Mouse (Mus musculus): ENCODE results near the gene Tmem69.

Tmem69 gene

DNA sequence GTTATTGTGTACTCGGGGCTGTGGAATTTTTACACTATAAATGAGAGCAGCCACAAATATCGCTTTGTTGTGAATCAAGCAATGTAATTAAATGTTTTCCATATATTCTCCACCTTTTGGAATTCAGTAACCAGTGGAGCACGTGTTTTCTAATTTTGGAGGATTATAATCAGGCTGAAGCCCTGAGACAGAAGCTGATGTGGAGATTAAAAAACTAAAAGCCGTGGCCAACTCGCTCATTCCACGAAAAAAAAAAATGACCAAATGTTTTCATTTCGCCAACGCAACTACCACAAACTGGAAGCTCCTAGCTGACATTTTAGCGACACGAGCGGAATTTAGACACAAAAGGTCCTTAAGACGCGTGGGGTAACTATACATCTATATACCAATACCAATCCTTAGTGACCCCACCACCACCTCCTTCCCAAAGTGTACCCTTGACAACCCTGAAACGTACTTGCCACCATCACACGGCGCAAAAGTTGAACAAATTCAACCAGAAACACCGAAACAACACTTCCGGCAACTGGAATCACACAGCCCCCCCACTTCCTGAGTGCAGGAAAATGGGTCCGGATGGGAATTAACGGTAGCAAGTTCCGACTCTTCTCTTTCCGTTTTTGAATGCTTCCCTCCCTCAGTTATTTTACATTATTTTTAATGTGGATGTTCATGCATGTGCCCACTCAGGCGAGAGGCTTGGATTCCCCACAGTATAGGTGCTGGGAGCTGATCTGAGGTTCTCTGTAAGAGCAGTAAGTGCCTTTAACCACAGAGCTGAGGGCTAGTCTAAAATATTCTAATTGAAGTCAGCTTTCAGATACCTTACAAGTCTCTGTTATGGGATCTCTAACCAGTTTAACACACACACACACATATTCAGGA, at the start of gene Tmem69:
Gene Tmem69, minus strand, starts transcription at position 524 of the 888 bp plus-strand sequence.
- DNase-seq = peak; percentile 76 to 80

DNA sequence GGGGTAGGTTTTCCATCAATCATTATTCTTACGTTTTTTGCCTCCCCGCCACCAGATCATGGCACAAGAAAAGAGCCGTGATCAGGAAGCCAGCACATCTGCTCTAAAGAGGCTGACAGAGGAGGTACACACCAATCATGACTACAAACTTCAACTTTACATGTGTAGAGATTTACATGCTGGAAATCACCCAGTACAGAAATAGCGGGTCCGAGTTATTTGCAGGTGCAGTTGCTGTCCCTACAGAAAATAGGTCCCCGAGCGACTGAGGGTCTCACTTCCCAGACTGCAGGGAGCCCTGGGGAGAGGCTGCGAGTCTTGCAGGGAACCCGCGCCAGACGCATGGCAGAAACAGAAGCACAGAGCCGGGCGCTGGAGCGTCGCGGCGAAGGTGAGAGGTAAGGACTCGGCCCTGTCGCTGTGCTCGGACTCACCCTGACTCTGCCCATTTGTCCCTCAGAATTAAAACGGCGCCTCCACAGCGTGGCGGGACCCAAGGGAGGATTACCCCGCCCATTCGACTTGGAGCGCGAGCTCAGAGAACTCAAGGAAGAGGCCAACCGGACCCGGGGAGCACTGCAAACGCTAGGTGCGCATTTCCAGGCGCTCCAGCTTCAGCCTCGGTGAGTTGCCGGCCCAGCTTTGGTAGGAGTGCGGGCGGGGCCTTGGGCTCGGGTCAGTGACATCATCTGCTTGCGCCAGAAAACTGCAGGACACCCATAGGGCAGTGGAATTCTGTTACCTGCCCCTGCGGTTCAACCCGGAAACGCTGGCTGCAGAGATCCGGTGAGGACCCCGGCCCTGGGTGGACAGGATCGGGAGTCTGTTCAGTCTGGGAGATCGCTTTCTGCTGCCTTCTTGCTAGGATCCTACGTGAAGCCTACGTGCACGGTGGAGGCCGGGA, 41.5 kb upstream of the Tmem69 start:
- peak; percentile 93 to 96 for DNase-seq

DNA sequence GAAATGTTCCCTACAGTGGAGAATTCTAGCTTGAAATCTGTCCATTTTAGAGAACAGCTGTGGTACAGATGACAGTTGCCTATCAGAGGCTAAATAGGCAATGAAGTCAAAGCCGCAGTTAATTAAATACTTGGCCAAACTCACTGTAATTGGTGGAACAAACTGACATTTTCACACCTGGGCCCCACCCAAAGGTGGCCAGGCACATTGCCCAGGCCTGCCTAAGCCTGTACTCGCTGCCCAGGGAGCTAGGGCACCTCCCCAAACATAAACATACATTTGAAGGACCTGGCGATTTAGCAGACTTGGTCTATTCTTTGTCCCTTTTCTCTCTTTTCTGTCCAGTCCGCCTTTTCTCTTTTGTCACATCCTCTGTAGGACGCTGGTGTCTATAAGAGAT, 40.6 kb upstream of the Tmem69 start, which contains the start of gene Ccdc17:
Gene Ccdc17, plus strand, starts transcription at position 276 of the 400 bp plus-strand sequence.
- peak; percentile 16 to 34 for DNase-seq

DNA sequence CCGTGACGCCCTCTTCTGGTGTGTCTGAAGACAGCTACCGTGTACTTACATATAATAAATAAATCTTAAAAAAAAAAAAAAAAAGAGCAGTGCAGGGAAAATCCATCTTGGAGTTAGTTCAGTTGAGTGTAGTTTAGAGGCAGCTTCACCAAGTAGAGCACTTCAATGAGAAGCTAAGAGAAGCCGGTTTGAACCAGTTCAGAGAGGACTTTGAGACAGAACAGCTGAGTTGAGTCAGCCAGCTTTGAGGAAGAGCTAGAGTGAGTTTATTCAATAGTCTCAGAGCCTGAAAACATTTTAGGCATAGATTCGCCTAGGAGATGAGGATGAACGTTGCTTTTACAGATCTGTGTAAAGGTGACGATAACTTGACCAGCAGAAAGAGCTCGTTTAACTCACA, 40.1 kb upstream of the Tmem69 start:
- DNase-seq = no peak

DNA sequence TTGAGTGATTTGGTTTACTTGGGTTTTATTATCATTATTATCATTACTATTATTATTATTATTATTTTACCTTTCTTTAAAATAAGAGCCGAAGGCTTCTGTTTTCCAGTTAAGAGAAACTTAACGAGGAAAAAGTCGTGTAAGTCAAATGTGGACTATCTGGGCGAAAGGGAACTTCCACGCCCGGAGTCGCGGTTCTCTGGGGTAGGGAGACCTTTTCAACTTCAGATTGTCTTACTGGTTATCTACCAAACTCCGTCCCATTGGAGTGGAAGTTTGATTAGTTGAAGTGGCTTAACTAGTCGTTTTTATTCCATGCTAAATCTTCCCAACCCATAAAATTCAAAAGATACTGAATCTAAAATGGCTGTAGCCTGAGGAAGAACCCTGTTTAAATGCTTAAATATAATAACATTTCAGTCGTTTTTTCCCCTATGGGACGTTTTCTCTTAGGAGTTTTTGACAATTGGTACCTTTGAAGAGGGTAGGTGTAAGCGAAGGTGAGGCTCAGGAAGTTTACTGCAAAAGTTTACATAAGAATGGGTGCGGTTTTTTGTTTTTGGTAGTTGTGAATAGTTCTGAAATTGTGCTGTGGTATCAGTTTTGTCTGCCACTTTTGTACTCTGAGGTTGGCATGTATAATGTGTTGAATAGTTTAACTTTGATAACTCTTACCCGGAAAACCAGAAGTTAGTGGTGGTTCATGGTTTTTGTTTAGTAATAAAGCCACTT, 2.6 kb upstream of the Tmem69 start:
- DNase-seq = no peak

DNA sequence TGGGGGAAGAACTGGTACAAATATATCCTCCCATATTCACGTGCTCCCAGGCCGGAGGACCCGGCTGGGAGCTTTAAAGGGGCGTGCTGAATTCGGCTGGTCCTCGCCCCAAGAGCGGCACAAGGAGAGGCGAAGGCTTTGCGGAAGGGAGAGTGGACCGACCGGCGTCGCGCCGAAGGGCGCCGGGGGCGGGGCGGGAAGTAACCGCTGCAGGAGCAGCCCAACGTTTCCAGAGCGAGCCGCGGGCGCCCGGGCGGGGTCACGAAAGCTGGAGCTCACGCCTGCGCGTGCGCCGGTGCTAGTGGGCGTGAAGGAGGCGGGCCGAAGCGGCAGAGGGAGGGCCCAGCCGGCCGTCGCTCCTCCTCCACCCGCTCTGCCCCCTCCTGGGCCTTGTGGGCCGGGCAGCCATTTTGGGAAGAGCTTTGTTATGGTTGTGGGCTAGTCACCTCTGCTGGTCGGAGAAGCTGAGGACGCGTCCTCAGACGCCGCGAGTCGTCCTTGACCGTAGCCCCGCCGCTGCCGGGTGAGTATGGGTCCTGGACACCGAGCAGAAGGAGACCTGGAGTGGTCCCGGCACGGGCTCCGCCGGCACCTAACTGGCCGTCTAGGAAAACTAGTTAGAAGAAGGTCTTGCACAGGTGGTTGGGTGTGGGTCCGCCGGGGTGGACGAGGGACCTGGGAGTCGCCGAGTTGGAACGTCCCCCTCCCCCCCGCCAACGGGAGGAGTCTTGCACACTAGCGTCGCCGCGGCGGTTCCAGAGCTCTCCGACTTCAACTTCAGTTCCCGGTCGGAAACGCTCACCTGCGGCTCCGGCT, 1.8 kb upstream of the Tmem69 start, which contains the start of gene Gpbp1l1:
Gene Gpbp1l1, plus strand, starts transcription at position 353 of the 816 bp plus-strand sequence.
- DNase-seq = peak; percentile 98

DNA sequence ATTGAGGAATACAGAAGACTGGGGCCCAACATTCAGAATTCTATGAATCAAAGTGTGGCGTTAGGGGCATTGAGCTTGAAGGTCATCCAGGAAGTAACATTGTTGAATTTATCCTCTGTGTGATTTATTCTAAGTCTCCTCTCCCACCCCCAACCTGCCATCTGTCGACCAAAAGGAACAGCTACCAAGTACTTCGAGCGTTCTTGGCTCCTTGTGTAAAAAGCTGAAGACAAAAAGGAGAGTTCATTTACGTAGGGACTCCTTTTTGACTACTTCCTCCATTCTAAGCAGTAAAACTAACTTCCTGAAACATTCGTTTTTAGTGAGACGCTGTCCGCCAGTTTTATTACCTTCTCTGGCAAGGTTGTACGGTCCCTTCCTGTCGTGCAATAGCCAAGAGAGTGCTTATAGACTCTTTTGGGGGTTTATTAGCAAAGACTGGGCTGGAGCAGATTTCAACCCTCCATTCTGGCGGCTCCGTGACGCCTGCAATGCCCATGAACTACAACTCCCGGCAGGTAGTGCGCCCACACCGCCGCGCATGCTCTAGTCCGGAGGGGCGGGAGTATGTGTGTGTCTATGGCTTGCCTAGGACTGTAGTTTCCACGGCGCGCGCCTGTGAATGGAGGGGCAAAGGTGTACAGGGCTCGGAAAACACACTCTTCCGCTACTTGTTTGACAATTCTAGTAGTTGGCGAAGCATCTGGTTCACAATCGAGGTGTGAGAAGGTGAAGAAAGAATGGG, 997 bp upstream of the Tmem69 start:
- peak; percentile 95 to 97 for DNase-seq

DNA sequence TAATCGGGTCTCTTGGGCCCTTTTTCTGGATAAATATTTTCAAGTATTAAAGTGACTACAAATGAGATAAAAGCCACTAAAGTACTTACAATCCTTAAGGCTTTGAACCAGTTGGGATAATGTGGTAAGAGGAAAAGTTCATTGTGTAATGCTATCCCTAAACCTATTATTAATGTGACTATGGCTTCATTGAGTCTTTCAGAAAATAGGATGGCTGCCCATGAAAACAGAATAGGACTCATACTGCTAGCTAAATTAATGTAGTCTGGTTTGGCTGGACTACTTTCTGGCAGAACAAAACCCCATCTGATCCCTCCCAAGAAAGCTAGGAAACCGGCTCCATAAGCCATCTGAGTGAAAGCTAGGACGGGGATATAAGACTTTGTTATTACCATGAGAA, 2.7 kb downstream of the Tmem69 start:
- DNase-seq = no peak

DNA sequence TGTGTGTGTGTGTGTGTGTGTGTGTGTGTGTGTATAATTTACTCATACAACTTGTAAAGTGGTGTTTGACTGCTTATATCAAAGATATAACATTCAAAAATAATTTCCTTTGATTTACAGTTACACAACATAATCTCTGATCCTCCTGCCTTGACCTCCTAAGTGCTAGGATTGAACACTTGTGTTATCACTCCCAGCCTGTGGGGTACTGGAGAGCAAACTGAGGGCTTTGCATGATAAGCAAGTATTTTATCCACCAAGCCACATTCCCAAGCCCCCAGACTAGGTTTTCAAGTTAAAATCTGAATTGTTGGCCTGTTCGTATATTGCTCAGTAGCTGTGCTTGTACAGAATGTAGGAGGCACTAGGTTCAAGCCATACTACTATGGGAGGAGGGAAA, 5.3 kb downstream of the Tmem69 start:
- DNase-seq = no peak

DNA sequence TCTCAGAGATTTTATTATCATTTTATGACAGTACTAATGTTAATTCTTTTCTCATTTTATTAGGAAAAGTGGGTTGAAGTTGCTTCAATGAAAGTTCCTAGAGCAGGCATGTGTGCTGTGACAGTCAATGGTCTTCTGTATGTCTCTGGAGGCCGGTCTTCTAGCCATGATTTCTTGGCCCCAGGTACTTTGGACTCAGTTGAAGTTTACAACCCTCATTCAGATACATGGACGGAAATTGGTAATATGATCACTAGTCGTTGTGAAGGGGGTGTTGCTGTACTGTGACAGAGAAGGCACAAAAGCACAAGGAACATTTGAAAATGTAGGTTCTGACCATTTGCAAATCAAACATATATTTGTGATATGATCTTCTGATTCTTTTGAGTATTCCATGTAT, 18.0 kb downstream of the Tmem69 start:
- no peak for DNase-seq

DNA sequence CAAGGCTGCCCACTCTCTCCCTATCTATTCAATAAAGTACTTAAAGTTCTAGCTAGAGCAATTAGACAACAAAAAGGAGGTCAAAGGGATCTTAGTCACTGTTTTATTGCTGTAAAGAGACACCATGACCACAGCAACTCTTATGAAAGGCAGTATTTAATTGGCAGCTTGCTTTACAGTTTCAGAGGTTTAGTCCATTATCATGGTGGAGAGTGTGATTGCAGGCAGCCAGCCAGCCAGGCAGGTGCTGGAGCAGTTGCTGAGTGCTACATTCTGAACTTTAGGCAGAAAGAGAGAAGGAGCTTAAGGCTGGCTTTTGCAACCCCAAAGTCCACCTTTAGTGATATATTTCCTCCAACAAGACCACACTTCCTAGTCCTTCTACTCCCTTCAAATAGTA, 19.4 kb downstream of the Tmem69 start:
- DNase-seq = no peak

DNA sequence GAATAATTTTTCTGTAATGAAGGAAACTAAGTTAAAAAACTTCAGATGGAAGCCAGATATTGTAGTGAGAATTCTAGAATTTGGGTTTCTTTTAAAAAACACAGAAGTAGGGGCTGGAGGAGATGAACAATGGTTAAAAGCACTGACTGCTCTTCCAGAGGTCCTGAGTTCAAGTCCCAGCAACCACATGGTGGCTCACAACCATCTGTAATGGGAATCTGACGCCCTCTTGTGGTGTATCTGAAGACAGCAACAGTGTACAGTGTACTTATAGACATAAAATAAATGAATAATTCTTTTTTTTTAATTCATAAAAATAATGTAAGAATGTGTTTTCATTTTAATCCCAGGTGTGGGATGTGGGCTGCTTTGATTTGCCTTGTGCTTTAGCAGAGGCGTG, 24.6 kb downstream of the Tmem69 start:
- no peak for DNase-seq

DNA sequence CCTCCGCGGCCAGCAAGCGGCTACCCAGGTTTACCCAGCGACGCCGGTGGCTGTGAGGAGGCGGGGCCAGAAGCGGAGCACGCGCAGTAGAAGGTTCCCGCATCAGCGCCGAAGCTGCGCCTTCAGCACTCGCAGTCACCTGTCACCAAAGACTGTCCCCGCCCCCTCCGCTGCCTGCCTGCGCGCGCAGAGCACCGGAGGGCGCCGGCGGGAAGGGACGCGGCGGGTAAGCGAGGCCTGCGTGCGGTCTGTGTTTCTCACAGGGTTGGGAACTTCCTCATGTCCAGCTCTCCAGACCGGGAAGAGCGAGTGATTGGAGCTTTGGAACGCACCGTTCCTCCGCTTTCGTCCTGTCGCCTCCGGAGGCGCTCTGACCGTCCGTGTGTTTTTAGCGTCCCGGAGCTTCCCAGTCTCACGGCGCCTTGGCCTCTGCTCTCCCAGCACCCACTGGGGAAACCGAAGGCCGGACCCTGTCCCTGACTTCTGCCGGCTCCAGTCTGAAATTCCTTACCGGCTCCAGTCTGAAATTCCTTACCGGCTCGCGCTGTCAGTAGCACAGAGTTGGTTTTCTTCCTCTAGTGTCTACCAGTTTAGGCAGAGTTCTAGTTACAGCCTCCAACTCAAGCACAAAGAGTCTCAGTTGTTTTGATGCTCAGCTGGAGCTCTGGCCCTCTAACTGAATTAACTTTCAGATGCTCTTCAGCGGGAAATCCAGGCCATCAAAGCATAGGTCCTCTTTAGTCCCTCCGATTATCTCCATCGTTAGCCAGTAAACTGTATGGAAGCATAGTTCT, 48.1 kb downstream of the Tmem69 start, which contains the start of gene Ipp:
Gene Ipp, plus strand, starts transcription at position 125 of the 794 bp plus-strand sequence.
- DNase-seq = peak; percentile 98

DNA sequence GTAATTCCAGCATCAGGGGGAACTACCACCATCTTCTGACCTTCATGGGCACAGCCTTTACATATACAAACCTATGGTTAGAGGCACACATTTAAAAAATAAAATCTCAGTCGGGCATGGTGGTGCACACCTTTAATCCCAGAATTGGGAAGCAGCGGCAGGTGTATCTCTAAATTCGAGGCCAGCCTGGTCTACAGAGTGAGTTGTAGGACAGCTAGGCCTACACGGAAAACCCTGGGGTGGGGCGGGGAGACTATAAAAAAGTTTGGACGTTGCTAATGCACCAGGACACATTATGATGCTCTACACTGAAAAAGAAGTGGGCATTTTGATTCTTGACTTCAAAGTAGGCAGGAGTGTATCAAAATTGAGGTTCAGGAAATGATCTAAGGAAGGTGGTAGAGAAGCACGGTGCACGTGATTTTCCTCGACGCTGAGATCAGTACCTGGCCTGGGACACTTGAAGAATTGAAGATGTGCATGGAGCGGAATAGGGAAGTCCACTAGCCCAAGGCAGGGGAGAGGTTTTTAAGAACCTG, 48.8 kb downstream of the Tmem69 start:
- DNase-seq = no peak

All from cerebellum, adult 18-20 months (tissue).